Mouse (Mus musculus) forebrain, embryonic 14.5 days (tissue): Measurements from ENCODE around the gene Ecm1. TPM values are rescaled to one million over a fixed set of nuclear protein-coding genes. Genes with fewer than 3 reads are reported as not detected.

Source experiments
- ATAC-seq: fragments of 200-750 bp; cut with Nextera tagmentation; 2 replicates; pipeline ENCODE4 v1.8.0; 2017; ENCODE audit warnings: mild to moderate bottlenecking, moderate library complexity
- DNase-seq: peaks from one replicate; pipeline ENCODE4 v3.0.0-alpha.2; 2015; ENCODE audit warnings: low spot score
- H3K27ac ChIP-seq: fragments of 300-500 bp; sonication (generic); 2 replicates; pipeline ENCODE4 v1.5.1; 2014; ENCODE audit warnings: low read depth, mild to moderate bottlenecking, control low read depth, low read length, moderate library complexity
- H3K27me3 ChIP-seq: fragments of 300-500 bp; sonication (generic); replicated peaks from 2 replicates; pipeline ENCODE4 v1.6.1; 2014; ENCODE audit warnings: low read length, control low read depth, mixed read lengths; ENCODE audit not compliant: control insufficient read depth, insufficient read depth
- H3K36me3 ChIP-seq: fragments of 300-500 bp; sonication (generic); 2 replicates; pipeline ENCODE4 v1.6.1; 2014; ENCODE audit warnings: low read length, control low read depth; ENCODE audit not compliant: control insufficient read depth, insufficient read depth
- H3K4me1 ChIP-seq: fragments of 300-500 bp; sonication (generic); 2 replicates; pipeline ENCODE4 v1.6.1; 2014; ENCODE audit warnings: antibody characterized with exemption, low read length, control low read depth; ENCODE audit not compliant: control insufficient read depth, insufficient read depth
- H3K4me2 ChIP-seq: fragments of 300-500 bp; sonication (generic); 2 replicates; pipeline ENCODE4 v1.6.1; 2014; ENCODE audit warnings: mild to moderate bottlenecking, control low read depth, low read length
- H3K4me3 ChIP-seq: fragments of 300-500 bp; sonication (generic); 2 replicates; pipeline ENCODE4 v1.5.1; 2014; ENCODE audit warnings: low read depth, low read length, control low read depth
- H3K9ac ChIP-seq: fragments of 300-500 bp; sonication (generic); 2 replicates; pipeline ENCODE4 v1.6.1; 2014; ENCODE audit warnings: mild to moderate bottlenecking, low read length, control low read depth, moderate library complexity
- H3K9me3 ChIP-seq: fragments of 300-500 bp; sonication (generic); replicated peaks from 2 replicates; pipeline ENCODE4 v1.6.1; 2016; ENCODE audit warnings: low read length, control low read depth, mixed read lengths; ENCODE audit not compliant: control insufficient read depth
- WGBS: fragments of 180-500 bp; shearing (Covaris S2); extraction: QIAGEN DNeasy Blood & Tissue Kit; methylation state at CpG from one replicate; pipeline ENCODE4 v1.1.7; 2014; 5-methylcytosine and 5-hydroxymethylcytosine counted together
- polyA plus RNA-seq: library from polyadenylated mRNA; unstranded; fragments of >200 nt; fragmentation: Nextera tagmentation; extraction: Ambion mirVana; gene quantifications from 2 replicates; pipeline ENCODE4 v1.2.1, GENCODE M21; 2014

Ecm1 gene
- polyA plus RNA-seq, 1 experiment from 2014 or later, result 6.6 TPM

DNA sequence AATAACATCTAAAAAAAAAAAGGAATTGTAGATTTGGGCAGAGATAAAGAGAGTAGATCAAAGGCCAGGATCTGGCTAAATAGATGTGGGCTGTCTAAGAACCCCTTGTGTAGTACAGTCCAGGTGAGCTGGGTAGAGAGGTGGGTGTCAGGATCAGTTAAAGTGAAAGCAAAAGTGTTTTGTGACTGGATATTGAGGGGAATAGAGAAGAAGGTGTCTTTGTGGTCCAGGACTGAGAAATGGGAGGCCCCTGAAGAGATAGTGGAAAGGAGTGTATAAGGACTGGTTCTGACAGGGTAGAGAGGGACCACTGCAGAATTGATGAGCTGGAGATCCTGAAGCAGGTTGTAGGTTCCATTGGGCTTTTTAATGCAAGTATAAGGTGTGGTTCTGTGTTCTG lies 29.4 kb downstream of the Ecm1 start:
- Histone ChIP-seq H3K27ac (no peak overlapping the region), H3K9ac (no peak overlapping the region), H3K4me3 (no peak overlapping the region), H3K27me3 (no peaks in the 10 kb centered on the region), H3K4me1 (no peaks in the 10 kb centered on the region), H3K4me2 (no peak overlapping the region), H3K36me3 (no peaks in the 10 kb centered on the region), H3K9me3 (no peaks in the 10 kb centered on the region)
- ATAC-seq (no peak), DNase-seq (no peak)

DNA sequence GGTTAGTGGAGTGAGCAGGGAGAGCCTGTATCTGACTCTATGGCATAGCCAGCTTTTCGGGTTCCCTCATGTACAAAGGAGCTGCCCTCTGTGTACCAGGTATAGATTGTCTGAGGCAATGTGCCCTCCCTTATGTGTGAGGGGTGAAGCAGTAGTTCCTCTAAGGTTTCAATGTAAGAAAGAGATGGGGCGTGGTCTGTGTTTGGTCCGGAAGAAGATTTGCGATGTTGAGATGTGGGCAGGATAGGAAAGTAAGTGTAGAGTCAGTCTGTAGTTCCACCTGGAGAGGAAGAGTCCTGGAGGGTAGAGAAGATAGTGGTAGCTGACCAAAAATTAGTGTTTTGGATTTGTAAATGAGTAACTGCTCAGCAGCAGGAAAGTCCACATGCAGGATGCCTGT lies 30.3 kb downstream of the Ecm1 start:
- H3K9me3 ChIP-seq, result no peaks in the 10 kb centered on the region
- no peaks in the 10 kb centered on the region for H3K36me3 ChIP-seq
- no peak overlapping the region for H3K4me2 ChIP-seq
- no peak overlapping the region for H3K4me3 ChIP-seq
- H3K4me1 ChIP-seq, result no peaks in the 10 kb centered on the region
- ATAC-seq (no peak), DNase-seq (no peak)
- no peak overlapping the region for H3K9ac ChIP-seq
- WGBS, result 96% methylated on average over 4 of the region's 4 CpGs
- H3K27me3 ChIP-seq, result no peaks in the 10 kb centered on the region
- no peak overlapping the region for H3K27ac ChIP-seq

GRCm38 (mm10) chr3:95707497-95707896 lies 31.9 kb downstream of the Ecm1 start:
- Histone ChIP-seq H3K27me3 (no peaks in the 10 kb centered on the region), H3K27ac (no peak overlapping the region), H3K9me3 (no peaks in the 10 kb centered on the region), H3K4me2 (no peak overlapping the region), H3K4me3 (no peak overlapping the region), H3K9ac (no peak overlapping the region), H3K36me3 (no peaks in the 10 kb centered on the region), H3K4me1 (no peaks in the 10 kb centered on the region)
- 95% methylated on average over 7 of the region's 7 CpGs for WGBS
- ATAC-seq (no peak), DNase-seq (no peak)

DNA sequence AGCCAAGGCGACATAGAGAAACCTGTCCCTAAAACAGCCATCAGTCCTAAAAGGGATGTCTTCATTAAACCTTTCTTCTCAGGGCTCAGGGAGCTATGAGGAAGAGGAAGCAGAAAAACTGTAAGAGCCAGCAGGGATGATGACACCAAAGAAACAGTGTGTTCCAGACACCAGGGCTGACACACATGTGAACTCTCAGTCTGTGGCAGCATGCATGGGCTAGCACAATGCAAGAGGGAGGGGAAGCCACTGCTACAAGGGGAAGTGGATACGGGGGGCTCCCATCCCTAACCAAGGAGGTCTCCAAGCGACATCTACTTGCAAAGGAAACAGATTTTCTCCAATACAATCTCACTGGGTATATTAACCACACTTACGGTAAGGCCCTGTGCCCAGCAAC lies 33.1 kb downstream of the Ecm1 start:
- Histone ChIP-seq H3K27me3 (no peaks in the 10 kb centered on the region), H3K36me3 (no peaks in the 10 kb centered on the region), H3K4me1 (peaks cover 8% of the 10 kb centered on the region), H3K9ac (no peak overlapping the region), H3K9me3 (no peaks in the 10 kb centered on the region), H3K27ac (no peak overlapping the region), H3K4me2 (no peak overlapping the region), H3K4me3 (no peak overlapping the region)
- no peak for DNase-seq
- no peak for ATAC-seq
- WGBS, result 91% methylated on average over 4 of the region's 4 CpGs

- H3K9me3 ChIP-seq, result no peaks in the 10 kb centered on the region
- no peaks in the 10 kb centered on the region for H3K27me3 ChIP-seq
- no peaks in the 10 kb centered on the region for H3K36me3 ChIP-seq
- peaks cover 8% of the 10 kb centered on the region for H3K4me1 ChIP-seq
- no peak overlapping the region for H3K27ac ChIP-seq
- no peak overlapping the region for H3K9ac ChIP-seq
- no peak overlapping the region for H3K4me3 ChIP-seq
- WGBS, result 89% methylated on average over 4 of the region's 4 CpGs
- H3K4me2 ChIP-seq, result no peak overlapping the region
- DNase-seq (no peak), ATAC-seq (no peak)
Measured at GRCm38 (mm10) chr3:95704612-95705011, 34.8 kb downstream of the Ecm1 start.

DNA sequence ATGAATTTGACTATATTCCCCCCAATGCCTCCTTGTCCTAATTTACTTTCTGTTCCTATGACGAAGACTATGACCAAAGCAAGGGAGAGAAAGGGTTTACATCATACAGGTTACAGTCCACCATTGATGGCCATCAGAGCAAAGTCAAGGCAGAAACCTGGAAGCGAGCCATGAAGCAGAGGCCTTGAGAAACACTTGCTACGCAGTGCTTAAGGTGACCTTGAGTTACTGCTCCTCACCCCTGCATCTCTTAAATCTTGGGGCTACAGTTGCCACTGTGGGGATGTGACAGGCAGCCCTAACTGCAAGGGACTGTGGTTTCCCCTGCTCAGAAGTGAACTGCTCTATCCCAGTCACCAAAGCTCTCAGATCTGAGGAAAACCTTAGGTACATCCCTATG lies 36.1 kb downstream of the Ecm1 start:
- Histone ChIP-seq H3K4me2 (no peak overlapping the region), H3K36me3 (no peaks in the 10 kb centered on the region), H3K27ac (no peak overlapping the region), H3K4me1 (peaks cover 8% of the 10 kb centered on the region), H3K4me3 (no peak overlapping the region), H3K27me3 (no peaks in the 10 kb centered on the region), H3K9ac (no peak overlapping the region), H3K9me3 (no peaks in the 10 kb centered on the region)
- WGBS, result 97% methylated on average over 3 of the region's 3 CpGs
- no peak for ATAC-seq
- no peak for DNase-seq

- no peak overlapping the region for H3K27ac ChIP-seq
- peak overlapping the region; percentile 52 for H3K4me2 ChIP-seq
Measured at GRCm38 (mm10) chr3:95701877-95702540, 37.4 kb downstream of the Ecm1 start.

DNA sequence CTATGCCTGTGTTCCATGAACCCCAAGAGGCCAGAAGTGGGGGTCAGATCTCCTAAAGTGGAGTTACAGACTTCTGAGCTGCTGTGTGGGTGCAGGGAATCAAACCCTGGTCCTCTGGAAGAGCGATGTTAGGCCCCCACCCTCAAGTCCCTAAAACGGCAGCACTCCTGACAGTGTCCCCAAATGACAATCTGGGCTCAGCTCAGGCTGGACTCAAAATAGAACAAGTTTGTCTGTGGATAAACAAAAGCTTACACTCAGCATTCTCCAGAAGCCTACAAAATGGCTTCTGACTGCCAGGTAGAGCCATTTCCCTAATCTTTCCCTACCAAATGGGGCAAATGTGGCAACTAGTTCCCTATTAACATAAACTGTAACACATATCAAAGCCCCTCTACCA lies 38.3 kb downstream of the Ecm1 start:
- no peaks in the 10 kb centered on the region for H3K9me3 ChIP-seq
- ATAC-seq (no peak), DNase-seq (no peak)
- H3K27ac ChIP-seq, result no peak overlapping the region
- no peak overlapping the region for H3K4me3 ChIP-seq
- no peaks in the 10 kb centered on the region for H3K27me3 ChIP-seq
- no peak overlapping the region for H3K9ac ChIP-seq
- peaks cover 8% of the 10 kb centered on the region for H3K4me1 ChIP-seq
- H3K36me3 ChIP-seq, result no peaks in the 10 kb centered on the region
- WGBS, result 79% methylated on average over 2 of the region's 2 CpGs
- no peak overlapping the region for H3K4me2 ChIP-seq

More at GRCm38 (mm10) chr3:95701877-95702540, 37.4 kb downstream of the Ecm1 start:
- 2% methylated on average over 24 of the region's 24 CpGs for WGBS
- peak; percentile 70 for DNase-seq
- Histone ChIP-seq H3K9ac (peak overlapping the region; percentile 62), H3K27me3 (no peaks in the 10 kb centered on the region), H3K36me3 (no peaks in the 10 kb centered on the region), H3K9me3 (no peaks in the 10 kb centered on the region), H3K4me1 (peaks cover 8% of the 10 kb centered on the region), H3K4me3 (peak overlapping the region; percentile 14)
- peak; percentile 83 for ATAC-seq

DNA sequence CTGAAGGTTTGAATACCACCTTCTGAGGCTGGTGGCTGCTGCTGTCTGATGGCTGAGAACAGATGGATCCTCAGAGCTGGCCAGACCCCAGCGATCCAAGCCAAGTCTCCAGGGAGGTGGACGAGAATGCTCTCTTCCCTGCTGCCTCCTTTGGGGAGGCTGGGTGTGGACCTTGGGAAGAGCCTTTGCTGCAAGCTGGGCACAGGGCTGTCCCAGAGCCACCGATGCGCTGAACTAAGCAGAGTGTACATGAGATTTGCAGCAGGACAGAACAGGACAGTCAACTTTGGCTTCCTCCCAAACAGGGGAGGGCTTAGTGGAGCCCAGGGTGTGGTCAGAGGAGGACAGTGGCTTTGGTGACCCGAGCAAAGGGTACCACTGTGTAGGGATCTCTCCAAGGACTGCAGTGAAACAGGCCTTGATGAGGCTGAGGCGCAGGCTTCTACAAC lies 39.1 kb downstream of the Ecm1 start:
- Histone ChIP-seq H3K4me3 (no peak overlapping the region), H3K36me3 (no peaks in the 10 kb centered on the region), H3K4me1 (peaks cover 8% of the 10 kb centered on the region), H3K9me3 (no peaks in the 10 kb centered on the region), H3K27me3 (no peaks in the 10 kb centered on the region), H3K9ac (no peak overlapping the region), H3K4me2 (no peak overlapping the region), H3K27ac (no peak overlapping the region)
- ATAC-seq (no peak), DNase-seq (no peak)
- 74% methylated on average over 6 of the region's 6 CpGs for WGBS
